Mouse (Mus musculus): ENCODE measurements around the gene Nppa. TPM values are rescaled to one million over a fixed set of nuclear protein-coding genes. Genes with fewer than 3 reads are reported as not detected.
"Not testable (repeated sequence)": the region's sequence is repeated elsewhere in the genome, so short reads cannot be mapped to it uniquely, and the experiment has no call there.

Nppa gene
- polyA plus RNA-seq, 1 experiment from 2014 or later = 2.4 TPM

DNA sequence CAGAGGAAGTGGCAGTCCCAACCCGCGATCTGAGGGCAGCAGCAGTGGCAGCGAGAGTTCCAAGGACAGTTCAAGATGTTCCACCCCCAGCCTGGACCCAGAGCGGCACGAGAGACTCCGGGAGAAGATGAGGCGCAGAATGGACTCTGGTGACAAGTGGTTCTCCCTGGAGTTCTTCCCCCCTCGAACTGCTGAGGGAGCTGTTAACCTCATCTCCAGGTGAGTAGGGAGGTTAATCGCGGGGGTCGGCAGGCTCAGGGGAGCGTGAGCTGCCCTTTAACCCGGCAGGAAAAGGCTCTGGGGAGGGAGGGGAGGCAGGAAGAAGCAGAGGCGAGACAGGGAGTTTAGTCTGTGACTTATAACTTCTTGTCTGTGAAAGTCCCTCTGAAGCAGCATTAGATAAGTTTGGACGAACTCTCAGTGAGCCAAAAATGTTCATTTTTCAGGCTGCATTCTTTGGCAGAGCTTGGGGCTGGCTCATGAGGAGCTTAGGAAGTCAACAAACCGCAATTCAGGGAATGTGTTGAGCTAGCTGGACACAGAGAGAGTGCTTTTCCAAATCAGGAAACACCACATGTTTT is 41.2 kb downstream of the Nppa start:
- Histone ChIP-seq H3K4me2 (replicated peaks) (peak overlapping the region; percentile 85), H3K27ac (peak overlapping the region; percentile 83), H3K27me3 (ENCODE audit: control insufficient read depth, insufficient read depth, low read length) (no peaks in the 10 kb centered on the region), H3K9me3 (ENCODE audit: control insufficient read depth, low read length) (no peaks in the 10 kb centered on the region), H3K36me3 (replicated peaks; ENCODE audit: control insufficient read depth, insufficient read depth) (peaks cover 37% of the 10 kb centered on the region), H3K4me3 (replicated peaks; ENCODE audit: low read length) (peak overlapping the region; percentile 83), H3K9ac (peak overlapping the region; percentile 73), H3K4me1 (replicated peaks; ENCODE audit: control insufficient read depth, insufficient read depth, low read length) (peaks cover 52% of the 10 kb centered on the region)
- ATAC-seq (ENCODE audit: low FRiP score) (no peak), DNase-seq (ENCODE audit: low spot score) (no peak)
- 5% methylated on average over 16 of the region's 16 CpGs for WGBS

DNA sequence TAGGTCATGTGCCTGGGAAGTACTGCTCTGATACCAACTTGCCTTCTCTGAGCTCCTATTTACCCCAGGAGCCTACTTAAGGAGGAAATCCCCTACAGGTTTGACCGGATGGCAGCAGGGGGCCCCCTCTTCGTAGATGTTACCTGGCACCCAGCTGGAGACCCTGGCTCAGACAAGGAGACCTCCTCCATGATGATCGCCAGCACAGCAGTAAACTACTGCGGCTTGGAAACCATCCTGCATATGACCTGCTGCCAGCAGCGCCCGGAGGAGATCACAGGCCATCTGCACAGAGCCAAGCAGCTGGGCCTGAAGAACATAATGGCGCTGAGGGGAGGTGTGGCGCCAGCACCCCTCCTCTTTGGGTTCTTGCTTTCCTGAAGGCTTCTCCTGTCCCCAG is 42.8 kb downstream of the Nppa start:
- peaks cover 41% of the 10 kb centered on the region for H3K36me3 ChIP-seq (replicated peaks; ENCODE audit: control insufficient read depth, insufficient read depth)
- H3K27ac ChIP-seq; H3K4me3 ChIP-seq (replicated peaks; ENCODE audit: low read length); H3K9ac ChIP-seq; DNase-seq (ENCODE audit: low spot score); H3K27me3 ChIP-seq (ENCODE audit: control insufficient read depth, insufficient read depth, low read length); H3K9me3 ChIP-seq (ENCODE audit: control insufficient read depth, low read length); ATAC-seq (ENCODE audit: low FRiP score): not testable (repeated sequence)
- 78% methylated on average over 7 of the region's 8 CpGs for WGBS
- H3K4me2 ChIP-seq (replicated peaks) = peak overlapping the region; percentile 85; the same call in 1 of the 2 replicates
- peaks cover 41% of the 10 kb centered on the region for H3K4me1 ChIP-seq (replicated peaks; ENCODE audit: control insufficient read depth, insufficient read depth, low read length)

DNA sequence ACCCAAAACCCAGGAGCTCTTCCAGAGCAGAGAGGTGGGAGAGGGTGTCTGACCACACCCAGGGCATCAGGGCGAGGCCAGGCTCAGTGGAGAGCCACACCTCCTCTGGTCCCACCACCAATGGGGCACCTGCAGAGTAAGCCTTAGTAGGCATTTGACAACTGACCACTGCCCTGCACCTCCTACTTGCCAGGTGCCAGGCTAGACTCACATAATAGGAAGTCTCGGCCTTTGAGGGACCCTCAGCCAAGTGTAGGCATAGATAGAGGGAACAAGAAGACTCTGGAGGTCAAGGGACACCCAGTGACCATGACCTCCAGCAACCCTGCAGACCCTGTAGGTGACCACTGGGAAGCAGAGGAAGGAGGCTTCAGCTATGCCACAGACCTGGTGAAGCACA is 43.6 kb downstream of the Nppa start:
- DNase-seq (ENCODE audit: low spot score) (no peak), ATAC-seq (ENCODE audit: low FRiP score) (no peak)
- Histone ChIP-seq H3K9ac (no peak overlapping the region), H3K27me3 (ENCODE audit: control insufficient read depth, insufficient read depth, low read length) (no peaks in the 10 kb centered on the region), H3K4me3 (replicated peaks; ENCODE audit: low read length) (no peak overlapping the region), H3K27ac (no peak overlapping the region), H3K9me3 (ENCODE audit: control insufficient read depth, low read length) (no peaks in the 10 kb centered on the region), H3K4me2 (replicated peaks) (no peak overlapping the region), H3K36me3 (replicated peaks; ENCODE audit: control insufficient read depth, insufficient read depth) (peaks cover 49% of the 10 kb centered on the region), H3K4me1 (replicated peaks; ENCODE audit: control insufficient read depth, insufficient read depth, low read length) (peaks cover 41% of the 10 kb centered on the region)
- WGBS = 98% methylated on average over 2 of the region's 2 CpGs

DNA sequence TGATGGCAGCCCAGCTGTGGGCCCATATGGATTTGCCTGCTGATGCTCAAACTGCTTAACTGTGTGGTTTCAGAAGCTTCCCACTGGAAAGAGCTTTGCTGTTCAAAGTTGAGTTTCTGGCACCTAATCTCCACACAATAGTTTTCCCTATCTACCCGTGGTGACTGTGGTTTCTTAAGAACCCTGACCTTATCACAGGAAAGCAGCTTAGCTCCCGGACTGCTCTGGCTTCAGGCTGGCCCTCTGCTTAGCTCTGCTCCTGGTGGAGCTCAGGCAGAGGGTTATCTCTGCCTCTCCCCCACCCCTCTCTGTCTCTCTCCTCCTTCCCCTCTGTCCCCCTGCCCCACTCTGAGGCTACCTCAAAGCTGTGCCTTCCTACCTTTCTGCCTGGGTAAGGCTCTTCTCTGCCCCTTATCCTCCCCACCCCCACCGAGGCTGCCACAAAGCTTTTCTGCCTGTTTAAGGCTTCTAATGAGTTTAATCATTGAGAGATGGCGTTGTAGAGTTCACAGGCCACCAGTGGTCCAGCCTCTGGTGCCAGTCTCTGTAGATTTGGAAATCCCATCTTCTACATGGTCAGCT is 46.0 kb downstream of the Nppa start:
- no peak for ATAC-seq (ENCODE audit: low FRiP score)
- 69% methylated on average over 4 of the region's 4 CpGs for WGBS
- Histone ChIP-seq H3K4me3 (replicated peaks; ENCODE audit: low read length) (no peak overlapping the region), H3K36me3 (replicated peaks; ENCODE audit: control insufficient read depth, insufficient read depth) (peaks cover 73% of the 10 kb centered on the region), H3K9me3 (ENCODE audit: control insufficient read depth, low read length) (no peaks in the 10 kb centered on the region), H3K4me2 (replicated peaks) (no peak overlapping the region), H3K27me3 (ENCODE audit: control insufficient read depth, insufficient read depth, low read length) (no peaks in the 10 kb centered on the region), H3K4me1 (replicated peaks; ENCODE audit: control insufficient read depth, insufficient read depth, low read length) (peaks cover 18% of the 10 kb centered on the region), H3K9ac (no peak overlapping the region), H3K27ac (no peak overlapping the region)
- DNase-seq (ENCODE audit: low spot score) = no peak

DNA sequence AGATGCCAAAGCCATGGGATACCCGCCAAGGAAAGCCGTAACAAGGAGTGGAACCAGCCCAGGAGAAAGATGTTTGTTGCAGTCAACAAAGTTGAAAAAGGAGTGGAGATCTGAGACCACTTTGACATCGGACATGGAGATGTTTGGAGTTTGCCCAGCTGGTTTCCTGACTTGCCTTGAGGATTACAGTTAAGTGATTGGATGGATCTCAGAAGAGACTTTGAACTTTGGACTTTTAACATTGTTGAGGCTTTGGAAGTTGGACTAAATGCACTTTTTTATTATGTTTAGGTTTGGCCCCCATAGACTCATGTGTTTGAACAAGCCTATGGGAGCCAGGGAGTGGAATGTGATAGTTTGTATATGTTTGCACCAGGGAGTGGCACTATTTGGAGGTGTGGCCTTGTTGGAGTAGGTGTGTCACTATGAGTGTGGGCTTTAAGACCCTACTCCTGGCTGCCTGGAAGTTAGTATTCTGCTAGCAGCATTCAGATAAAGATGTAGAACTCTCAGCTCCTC is 49.9 kb downstream of the Nppa start:
- WGBS = 92% methylated on average over 3 of the region's 3 CpGs
- not testable (repeated sequence) for H3K4me3 ChIP-seq (replicated peaks; ENCODE audit: low read length); H3K27ac ChIP-seq; H3K4me1 ChIP-seq (replicated peaks; ENCODE audit: control insufficient read depth, insufficient read depth, low read length); H3K4me2 ChIP-seq (replicated peaks); H3K9me3 ChIP-seq (ENCODE audit: control insufficient read depth, low read length); DNase-seq (ENCODE audit: low spot score); ATAC-seq (ENCODE audit: low FRiP score); H3K27me3 ChIP-seq (ENCODE audit: control insufficient read depth, insufficient read depth, low read length); H3K9ac ChIP-seq
- peaks cover 94% of the 10 kb centered on the region for H3K36me3 ChIP-seq (replicated peaks; ENCODE audit: control insufficient read depth, insufficient read depth)

DNA sequence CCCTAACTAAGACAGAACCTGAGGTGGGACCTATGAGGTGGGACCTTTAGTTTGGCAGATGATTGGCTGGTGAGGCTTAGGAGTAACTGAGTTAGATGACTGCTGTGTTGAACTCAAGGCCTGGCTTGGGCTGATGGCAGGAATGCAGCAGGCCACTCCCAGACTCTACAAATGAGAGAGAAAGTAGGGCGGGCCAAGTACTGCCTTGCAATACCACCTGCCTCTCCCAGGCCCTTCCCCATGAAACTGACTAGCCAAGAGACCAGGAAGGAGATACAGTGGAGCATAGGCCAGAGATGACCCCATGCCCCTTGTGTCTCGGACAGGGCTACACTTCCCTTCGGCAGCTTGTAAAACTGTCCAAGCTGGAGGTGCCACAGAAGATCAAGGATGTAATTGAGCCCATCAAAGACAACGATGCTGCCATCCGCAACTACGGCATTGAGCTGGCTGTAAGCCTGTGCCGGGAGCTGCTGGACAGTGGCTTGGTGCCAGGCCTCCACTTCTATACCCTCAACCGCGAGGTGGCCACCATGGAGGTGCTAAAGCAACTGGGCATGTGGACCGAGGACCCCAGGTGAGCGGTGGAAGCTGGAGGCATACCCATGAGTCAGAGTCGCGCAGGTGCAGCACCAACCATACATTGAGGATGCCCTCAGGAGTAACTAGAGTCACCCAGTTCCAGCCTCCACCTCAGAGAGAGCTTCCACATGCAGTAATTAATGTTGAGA is 50.7 kb downstream of the Nppa start:
- H3K4me2 ChIP-seq (replicated peaks) = no peak overlapping the region
- no peaks in the 10 kb centered on the region for H3K4me1 ChIP-seq (replicated peaks; ENCODE audit: control insufficient read depth, insufficient read depth, low read length)
- H3K9ac ChIP-seq = no peak overlapping the region
- H3K4me3 ChIP-seq (replicated peaks; ENCODE audit: low read length) = no peak overlapping the region
- H3K36me3 ChIP-seq (replicated peaks; ENCODE audit: control insufficient read depth, insufficient read depth) = peaks cover 94% of the 10 kb centered on the region
- H3K27ac ChIP-seq = no peak overlapping the region
- 93% methylated on average over 13 of the region's 13 CpGs for WGBS
- no peaks in the 10 kb centered on the region for H3K27me3 ChIP-seq (ENCODE audit: control insufficient read depth, insufficient read depth, low read length)
- DNase-seq (ENCODE audit: low spot score) = no peak
- no peaks in the 10 kb centered on the region for H3K9me3 ChIP-seq (ENCODE audit: control insufficient read depth, low read length)
- ATAC-seq (ENCODE audit: low FRiP score) = no peak

Other genes starting within 250 kb of the Nppa start
- gene Zfp984, start 190.9 kb upstream of the Nppa start, polyA plus RNA-seq (2014; fragmentation: Nextera tagmentation; extraction: Ambion mirVana) = 4.8 and 6.1 TPM in 2 replicates
- gene Zfp933, start 152.4 kb upstream of the Nppa start, polyA plus RNA-seq (2014; fragmentation: Nextera tagmentation; extraction: Ambion mirVana) = 7.2 and 7.3 TPM in 2 replicates
- gene Miip, start 131.9 kb upstream of the Nppa start, polyA plus RNA-seq (2014; fragmentation: Nextera tagmentation; extraction: Ambion mirVana) = 20.8 and 25.5 TPM in 2 replicates
- 7.2 and 11.3 TPM in 2 replicates for gene Fv1, start 131.7 kb upstream of the Nppa start, polyA plus RNA-seq (2014; fragmentation: Nextera tagmentation; extraction: Ambion mirVana)
- 83.4 and 91.6 TPM in 2 replicates for gene Mfn2, start 96.0 kb upstream of the Nppa start, polyA plus RNA-seq (2014; fragmentation: Nextera tagmentation; extraction: Ambion mirVana)
- gene Plod1, start 64.0 kb upstream of the Nppa start, polyA plus RNA-seq (2014; fragmentation: Nextera tagmentation; extraction: Ambion mirVana) = 25.3 and 28.1 TPM in 2 replicates
- 15.8 and 19.4 TPM in 2 replicates for gene 2510039O18Rik, start 59.8 kb upstream of the Nppa start, polyA plus RNA-seq (2014; fragmentation: Nextera tagmentation; extraction: Ambion mirVana)
- gene Nppb, start 14.9 kb upstream of the Nppa start, polyA plus RNA-seq (2014; fragmentation: Nextera tagmentation; extraction: Ambion mirVana) = 0.25 TPM in 1 of 2 replicates, not detected in the other
- gene Clcn6, start 38.1 kb downstream of the Nppa start, polyA plus RNA-seq (2014; fragmentation: Nextera tagmentation; extraction: Ambion mirVana) = 24.8 and 28.7 TPM in 2 replicates
- 17.4 and 18.7 TPM in 2 replicates for gene Mthfr, start 38.4 kb downstream of the Nppa start, polyA plus RNA-seq (2014; fragmentation: Nextera tagmentation; extraction: Ambion mirVana)
- gene Agtrap, start 87.3 kb downstream of the Nppa start, polyA plus RNA-seq (2014; fragmentation: Nextera tagmentation; extraction: Ambion mirVana) = 5.3 and 6.6 TPM in 2 replicates
- gene Mad2l2, start 129.7 kb downstream of the Nppa start, polyA plus RNA-seq (2014; fragmentation: Nextera tagmentation; extraction: Ambion mirVana) = 114 and 124 TPM in 2 replicates
- gene Draxin, start 130.0 kb downstream of the Nppa start, polyA plus RNA-seq (2014; fragmentation: Nextera tagmentation; extraction: Ambion mirVana) = 16.9 and 17.4 TPM in 2 replicates
- 18.1 and 18.3 TPM in 2 replicates for gene Fbxo6, start 151.4 kb downstream of the Nppa start, polyA plus RNA-seq (2014; fragmentation: Nextera tagmentation; extraction: Ambion mirVana)
- 98.6 and 101 TPM in 2 replicates for gene Fbxo44, start 159.8 kb downstream of the Nppa start, polyA plus RNA-seq (2014; fragmentation: Nextera tagmentation; extraction: Ambion mirVana)
- gene Fbxo2, start 159.9 kb downstream of the Nppa start, polyA plus RNA-seq (2014; fragmentation: Nextera tagmentation; extraction: Ambion mirVana) = 13.1 and 14.0 TPM in 2 replicates

All from hindbrain, embryonic 14.5 days (tissue).